Mouse (Mus musculus): Measurements from ENCODE around the gene Creb3l1.

GRCm38 (mm10) chr2:92027811-92028590 lies 3.7 kb upstream of the Creb3l1 start:
- TF ChIP-seq EP300 (IDR thresholded peaks at IDR 0.05; ENCODE audit: low read depth) = no peak
- TF ChIP-seq CTCF (IDR thresholded peaks at IDR 0.05; ENCODE audit: low read depth) = no peak

Data from liver, embryonic 14.5 days (tissue).